Mouse (Mus musculus): ENCODE results near the gene Cul7. TPM values are rescaled to one million over a fixed set of nuclear protein-coding genes. Genes with fewer than 3 reads are reported as not detected.

The Cul7 gene
- polyA plus RNA-seq, 1 experiment from 2014 or later = 50.8 TPM

DNA sequence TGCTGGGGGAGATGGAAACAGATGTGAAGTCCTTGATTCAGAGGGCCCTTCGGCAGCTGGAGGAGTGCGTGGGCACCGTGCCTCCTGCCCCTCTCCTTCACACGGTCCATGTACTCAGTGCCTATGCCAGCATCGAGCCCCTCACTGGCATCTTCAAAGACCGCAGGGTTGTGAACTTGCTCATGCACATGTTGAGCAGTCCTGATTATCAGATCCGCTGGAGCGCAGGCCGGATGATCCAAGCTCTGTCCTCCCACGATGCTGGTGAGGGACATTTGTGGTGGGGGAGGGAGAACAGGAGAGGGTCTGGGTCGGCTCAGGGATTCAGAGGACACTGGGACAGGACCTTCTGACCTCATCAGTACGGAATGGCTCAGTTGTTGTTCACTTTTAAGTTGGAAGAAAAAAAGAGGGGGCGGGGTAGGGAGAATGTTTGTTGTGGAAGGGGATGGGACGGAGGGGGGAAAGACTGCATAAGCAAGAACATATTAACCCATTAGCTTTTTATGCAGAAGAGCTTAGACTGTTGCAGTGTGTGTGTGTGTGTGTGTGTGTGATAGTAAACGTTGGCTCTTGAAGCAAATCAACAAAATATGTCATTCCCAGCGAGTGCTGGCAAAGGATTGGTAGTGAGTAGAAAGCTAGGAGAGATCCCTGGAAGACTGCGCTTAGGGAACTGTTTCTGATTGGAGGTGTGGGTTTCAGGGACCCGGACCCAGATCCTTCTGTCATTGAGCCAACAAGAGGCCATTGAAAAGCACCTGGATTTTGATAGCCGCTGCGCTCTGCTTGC lies 1.8 kb downstream of the Cul7 start:
- Histone ChIP-seq H3K4me3 (ENCODE audit: low read length) (peak overlapping the region; percentile 79), H3K4me1 (replicated peaks; ENCODE audit: control insufficient read depth, insufficient read depth, low read length) (peaks cover 28% of the 10 kb centered on the region), H3K36me3 (ENCODE audit: control insufficient read depth, insufficient read depth, low read length) (peaks cover 35% of the 10 kb centered on the region), H3K4me2 (ENCODE audit: low read depth, low read length) (peak overlapping the region; percentile 67), H3K9ac (ENCODE audit: low read length) (peak overlapping the region; percentile 80), H3K27me3 (ENCODE audit: control insufficient read depth, insufficient read depth, low read depth, low read length) (no peaks in the 10 kb centered on the region), H3K9me3 (ENCODE audit: control insufficient read depth, low read length) (0 out of 2 replicates have a peak, but pooled peaks cover 3% of the 10 kb centered on the region), H3K27ac (ENCODE audit: low read length) (0 out of 2 replicates have a peak overlapping the region, but pooled peaks have one; percentile 97)
- 59% methylated on average over 20 of the region's 20 CpGs for WGBS
- no peak for ATAC-seq (ENCODE audit: low read depth)

DNA sequence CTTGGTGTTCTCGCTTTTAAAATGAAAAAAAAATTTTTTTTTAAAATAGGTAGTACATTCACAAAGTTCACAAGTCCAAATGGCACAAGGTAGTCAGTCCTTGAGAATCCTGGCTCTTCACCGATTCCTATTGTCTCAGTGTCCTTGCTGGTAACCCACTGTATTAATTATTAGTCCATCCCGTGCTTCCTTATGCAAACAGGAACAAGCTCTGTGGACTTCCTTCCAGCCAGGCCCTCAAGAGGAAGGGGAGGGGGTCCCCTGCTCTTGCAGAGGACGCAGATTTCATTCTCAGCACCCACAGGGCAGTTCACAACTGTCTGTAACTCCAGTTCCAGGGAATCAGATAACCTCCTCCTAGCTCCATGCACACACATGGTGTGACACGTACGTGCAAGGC lies 5.9 kb downstream of the Cul7 start:
- Histone ChIP-seq H3K4me2 (ENCODE audit: low read depth, low read length) (no peak overlapping the region), H3K4me1 (replicated peaks; ENCODE audit: control insufficient read depth, insufficient read depth, low read length) (peaks cover 18% of the 10 kb centered on the region), H3K27me3 (ENCODE audit: control insufficient read depth, insufficient read depth, low read depth, low read length) (no peaks in the 10 kb centered on the region), H3K4me3 (ENCODE audit: low read length) (no peak overlapping the region), H3K9me3 (ENCODE audit: control insufficient read depth, low read length) (0 out of 2 replicates have a peak, but pooled peaks cover 3% of the 10 kb centered on the region), H3K27ac (ENCODE audit: low read length) (no peak overlapping the region), H3K36me3 (ENCODE audit: control insufficient read depth, insufficient read depth, low read length) (peaks cover 65% of the 10 kb centered on the region), H3K9ac (ENCODE audit: low read length) (no peak overlapping the region)
- 61% methylated on average over 6 of the region's 6 CpGs for WGBS
- no peak for ATAC-seq (ENCODE audit: low read depth)

DNA sequence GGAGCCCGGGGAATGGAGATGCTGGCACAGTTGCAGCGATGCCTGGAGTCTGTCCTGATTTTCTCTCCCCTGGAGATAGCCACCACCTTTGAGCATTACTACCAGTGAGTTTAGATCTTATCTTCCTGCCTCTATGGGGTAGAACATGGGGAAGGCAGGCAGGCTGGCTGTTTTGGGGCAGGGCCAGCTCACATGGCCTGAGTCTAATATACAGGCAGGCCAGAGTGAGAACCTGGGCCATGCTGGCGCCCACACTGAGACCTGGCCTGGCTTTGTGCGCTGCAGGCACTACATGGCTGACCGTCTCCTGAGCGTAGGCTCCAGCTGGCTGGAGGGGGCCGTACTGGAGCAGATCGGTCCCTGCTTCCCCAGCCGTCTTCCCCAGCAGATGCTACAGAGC lies 11.2 kb downstream of the Cul7 start:
- H3K9me3 ChIP-seq (ENCODE audit: control insufficient read depth, low read length) = no peaks in the 10 kb centered on the region
- H3K36me3 ChIP-seq (ENCODE audit: control insufficient read depth, insufficient read depth, low read length) = peaks cover 70% of the 10 kb centered on the region
- no peak overlapping the region for H3K27ac ChIP-seq (ENCODE audit: low read length)
- no peaks in the 10 kb centered on the region for H3K27me3 ChIP-seq (ENCODE audit: control insufficient read depth, insufficient read depth, low read depth, low read length)
- WGBS = 94% methylated on average over 9 of the region's 9 CpGs
- H3K4me2 ChIP-seq (ENCODE audit: low read depth, low read length) = no peak overlapping the region
- H3K9ac ChIP-seq (ENCODE audit: low read length) = no peak overlapping the region
- no peaks in the 10 kb centered on the region for H3K4me1 ChIP-seq (replicated peaks; ENCODE audit: control insufficient read depth, insufficient read depth, low read length)
- no peak for ATAC-seq (ENCODE audit: low read depth)
- no peak overlapping the region for H3K4me3 ChIP-seq (ENCODE audit: low read length)

DNA sequence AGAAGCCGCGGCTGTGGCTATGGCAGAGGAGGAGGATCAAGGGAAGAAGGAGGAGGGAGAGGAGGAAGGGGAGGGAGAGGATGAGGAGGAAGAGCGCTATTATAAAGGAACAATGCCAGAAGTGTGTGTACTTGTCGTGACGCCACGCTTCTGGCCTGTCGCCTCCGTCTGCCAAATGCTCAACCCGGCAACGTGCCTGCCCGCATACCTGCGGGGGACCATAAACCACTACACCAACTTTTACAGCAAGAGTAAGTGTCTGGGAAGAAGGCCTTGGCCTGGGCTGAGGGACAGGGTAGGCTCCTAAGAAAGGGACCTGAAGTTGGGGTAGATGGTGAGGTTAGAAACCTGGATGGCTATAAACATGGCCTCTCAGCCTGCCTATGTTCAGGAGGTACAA lies 11.8 kb downstream of the Cul7 start:
- Histone ChIP-seq H3K9ac (ENCODE audit: low read length) (no peak overlapping the region), H3K27me3 (ENCODE audit: control insufficient read depth, insufficient read depth, low read depth, low read length) (no peaks in the 10 kb centered on the region), H3K4me1 (replicated peaks; ENCODE audit: control insufficient read depth, insufficient read depth, low read length) (no peaks in the 10 kb centered on the region), H3K9me3 (ENCODE audit: control insufficient read depth, low read length) (no peaks in the 10 kb centered on the region), H3K4me3 (ENCODE audit: low read length) (no peak overlapping the region), H3K36me3 (ENCODE audit: control insufficient read depth, insufficient read depth, low read length) (peaks cover 67% of the 10 kb centered on the region), H3K27ac (ENCODE audit: low read length) (no peak overlapping the region), H3K4me2 (ENCODE audit: low read depth, low read length) (no peak overlapping the region)
- 86% methylated on average over 12 of the region's 12 CpGs for WGBS
- ATAC-seq (ENCODE audit: low read depth) = no peak

DNA sequence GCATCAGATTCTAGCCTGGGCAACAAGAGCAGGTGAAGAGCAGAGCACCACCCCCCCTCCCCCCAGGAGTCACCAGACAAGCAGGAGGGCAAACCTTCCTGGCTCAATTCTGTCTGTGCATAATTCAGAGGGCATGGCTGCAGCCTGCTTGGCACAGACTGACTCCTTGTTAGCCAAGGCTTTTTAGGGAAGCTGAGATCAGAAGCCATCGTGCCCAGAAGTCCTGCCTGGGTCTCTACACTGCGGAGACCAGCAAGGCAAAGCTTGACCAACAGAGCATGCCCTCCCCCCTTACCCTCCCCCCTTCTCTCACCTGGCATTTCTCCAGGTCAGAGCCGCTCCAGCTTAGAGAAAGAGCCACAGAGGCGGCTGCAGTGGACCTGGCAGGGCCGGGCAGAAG lies 12.6 kb downstream of the Cul7 start:
- Histone ChIP-seq H3K36me3 (ENCODE audit: control insufficient read depth, insufficient read depth, low read length) (peaks cover 62% of the 10 kb centered on the region), H3K4me2 (ENCODE audit: low read depth, low read length) (no peak overlapping the region), H3K4me1 (replicated peaks; ENCODE audit: control insufficient read depth, insufficient read depth, low read length) (no peaks in the 10 kb centered on the region), H3K9ac (ENCODE audit: low read length) (no peak overlapping the region), H3K27me3 (ENCODE audit: control insufficient read depth, insufficient read depth, low read depth, low read length) (no peaks in the 10 kb centered on the region), H3K4me3 (ENCODE audit: low read length) (no peak overlapping the region), H3K9me3 (ENCODE audit: control insufficient read depth, low read length) (no peaks in the 10 kb centered on the region), H3K27ac (ENCODE audit: low read length) (no peak overlapping the region)
- WGBS = 76% methylated on average over 5 of the region's 5 CpGs
- no peak for ATAC-seq (ENCODE audit: low read depth)

DNA sequence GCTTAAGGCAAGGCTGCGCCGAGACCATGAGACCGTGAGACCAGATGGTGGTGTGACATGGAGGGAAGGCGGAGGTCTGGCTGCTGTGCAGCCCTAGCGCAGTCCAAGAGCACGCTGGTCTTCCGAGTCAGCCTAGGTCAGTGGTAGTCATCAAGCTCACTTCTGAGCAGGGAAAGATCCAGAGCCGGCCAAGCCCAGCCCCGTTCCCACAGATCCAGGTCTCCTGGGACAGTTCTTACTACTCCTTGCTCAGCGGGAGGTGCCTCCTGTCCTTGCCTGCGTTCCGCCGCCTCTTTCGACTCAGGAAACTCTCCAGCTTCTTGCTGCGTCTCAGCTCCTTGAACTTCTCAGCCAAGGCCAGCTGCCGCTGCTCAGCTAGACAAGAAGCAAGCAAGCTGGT lies 17.6 kb downstream of the Cul7 start:
- Histone ChIP-seq H3K4me3 (ENCODE audit: low read length) (no peak overlapping the region), H3K9ac (ENCODE audit: low read length) (no peak overlapping the region), H3K27me3 (ENCODE audit: control insufficient read depth, insufficient read depth, low read depth, low read length) (no peaks in the 10 kb centered on the region), H3K27ac (ENCODE audit: low read length) (no peak overlapping the region), H3K4me1 (replicated peaks; ENCODE audit: control insufficient read depth, insufficient read depth, low read length) (no peaks in the 10 kb centered on the region), H3K9me3 (ENCODE audit: control insufficient read depth, low read length) (no peaks in the 10 kb centered on the region), H3K4me2 (ENCODE audit: low read depth, low read length) (no peak overlapping the region), H3K36me3 (ENCODE audit: control insufficient read depth, insufficient read depth, low read length) (peaks cover 38% of the 10 kb centered on the region)
- 88% methylated on average over 16 of the region's 16 CpGs for WGBS
- no peak for ATAC-seq (ENCODE audit: low read depth)

DNA sequence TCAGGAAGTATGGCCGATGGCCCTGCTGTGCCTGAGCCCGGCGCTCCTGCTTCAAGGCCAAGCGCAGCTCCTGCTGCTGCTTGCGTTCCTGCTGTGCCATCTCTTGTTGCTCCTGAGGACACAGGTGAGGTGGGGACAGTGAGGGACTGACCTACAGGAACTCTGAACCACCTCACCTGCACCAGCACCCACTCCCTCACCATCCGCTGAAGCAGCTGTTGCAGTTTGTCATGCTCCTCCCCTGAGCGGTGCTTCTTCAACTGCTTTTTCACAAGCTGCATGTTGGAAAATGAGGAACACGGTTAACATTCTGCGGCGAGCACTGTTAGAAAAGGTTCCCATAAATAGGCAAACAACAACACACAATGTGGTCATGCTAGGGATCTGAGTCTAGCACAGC lies 19.8 kb downstream of the Cul7 start:
- Histone ChIP-seq H3K27me3 (ENCODE audit: control insufficient read depth, insufficient read depth, low read depth, low read length) (no peaks in the 10 kb centered on the region), H3K4me3 (ENCODE audit: low read length) (no peak overlapping the region), H3K4me1 (replicated peaks; ENCODE audit: control insufficient read depth, insufficient read depth, low read length) (peaks cover 10% of the 10 kb centered on the region), H3K9me3 (ENCODE audit: control insufficient read depth, low read length) (no peaks in the 10 kb centered on the region), H3K27ac (ENCODE audit: low read length) (no peak overlapping the region), H3K9ac (ENCODE audit: low read length) (no peak overlapping the region), H3K36me3 (ENCODE audit: control insufficient read depth, insufficient read depth, low read length) (peaks cover 22% of the 10 kb centered on the region), H3K4me2 (ENCODE audit: low read depth, low read length) (no peak overlapping the region)
- WGBS = 94% methylated on average over 10 of the region's 10 CpGs
- no peak for ATAC-seq (ENCODE audit: low read depth)

DNA sequence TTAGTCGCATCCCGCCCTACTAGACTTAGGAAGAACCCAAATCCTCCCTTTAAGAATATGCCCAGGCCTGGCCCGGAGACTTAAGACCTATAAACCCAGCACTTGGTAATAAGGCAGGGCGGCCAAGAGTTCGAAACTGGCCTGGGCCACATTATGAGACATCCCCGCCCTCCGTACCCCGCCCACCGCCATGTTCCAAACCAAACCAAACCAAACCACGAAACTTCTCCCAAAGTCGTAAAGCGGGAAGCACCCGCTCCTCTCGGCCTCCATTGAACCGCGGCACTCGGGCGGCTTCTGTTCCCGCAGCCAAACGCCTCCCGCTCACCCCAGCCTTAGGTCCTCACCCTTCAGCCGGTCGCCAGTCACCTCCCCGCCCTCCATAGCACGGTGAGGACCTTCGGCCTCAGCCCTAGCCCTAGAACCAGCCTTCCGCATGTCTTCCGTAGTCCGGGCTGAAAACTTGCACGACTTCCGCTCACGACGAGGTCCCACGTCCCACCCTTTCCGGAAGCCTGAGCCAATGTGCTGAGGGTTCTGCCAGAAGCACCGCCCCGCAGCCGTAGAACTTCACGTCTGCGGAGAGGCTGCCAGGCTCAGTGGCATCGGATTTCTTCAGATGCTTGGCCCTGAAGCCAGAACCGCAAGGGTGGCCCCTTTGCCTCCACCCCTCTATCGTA lies 23.9 kb downstream of the Cul7 start, which contains the start of gene Rrp36:
Gene Rrp36, minus strand, starts transcription at position 503 of the 680 bp plus-strand sequence.
- Histone ChIP-seq H3K4me1 (replicated peaks; ENCODE audit: control insufficient read depth, insufficient read depth, low read length) (peaks cover 17% of the 10 kb centered on the region), H3K36me3 (ENCODE audit: control insufficient read depth, insufficient read depth, low read length) (peaks cover 29% of the 10 kb centered on the region), H3K9me3 (ENCODE audit: control insufficient read depth, low read length) (no peaks in the 10 kb centered on the region), H3K4me2 (ENCODE audit: low read depth, low read length) (peak within 1 kb of the TSS; percentile 86), H3K27ac (ENCODE audit: low read length) (peak within 1 kb of the TSS; percentile 86), H3K4me3 (ENCODE audit: low read length) (peak within 1 kb of the TSS; percentile 81), H3K9ac (ENCODE audit: low read length) (peak within 1 kb of the TSS; percentile 76), H3K27me3 (ENCODE audit: control insufficient read depth, insufficient read depth, low read depth, low read length) (no peaks in the 10 kb centered on the region)
- ATAC-seq (ENCODE audit: low read depth) = peak; percentile 95
- WGBS = under 1% methylated on average over 43 of the region's 43 CpGs

DNA sequence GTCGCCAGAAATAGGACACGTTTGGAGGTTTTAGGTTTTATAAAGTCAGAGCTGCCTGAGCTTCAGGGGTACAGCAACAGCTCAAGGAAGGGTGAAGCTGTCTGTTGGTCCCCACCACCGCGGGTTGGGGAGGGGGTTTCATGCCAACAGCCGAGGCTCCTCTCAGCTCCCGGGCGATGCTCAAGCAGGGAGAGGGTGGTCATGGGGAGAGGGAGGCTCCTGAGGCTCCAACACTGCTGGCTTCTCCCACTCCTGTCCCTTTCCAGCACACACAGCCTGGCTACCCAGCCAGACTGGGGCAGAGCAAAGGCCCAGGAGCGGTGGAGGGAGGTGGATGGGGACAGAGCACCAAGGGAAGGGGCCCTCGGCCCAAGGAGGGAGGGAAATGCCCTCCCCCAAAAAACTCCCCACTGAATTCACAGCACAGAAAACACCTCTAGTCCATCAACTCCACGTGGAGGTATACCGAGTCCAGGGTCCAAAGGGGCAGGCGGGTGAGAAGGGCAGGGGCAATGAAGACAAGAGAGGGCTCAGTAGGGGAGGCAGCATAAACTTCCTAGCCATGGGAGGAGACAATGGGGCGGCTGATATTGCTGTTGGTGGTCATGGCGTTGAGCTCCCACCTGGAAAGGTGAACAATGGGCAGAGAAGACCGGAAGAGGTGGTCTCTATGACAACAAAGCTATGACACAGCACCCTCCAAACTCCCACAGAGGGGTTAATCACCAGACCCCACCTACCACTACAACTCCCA lies 24.6 kb downstream of the Cul7 start:
- Histone ChIP-seq H3K9me3 (ENCODE audit: control insufficient read depth, low read length) (no peaks in the 10 kb centered on the region), H3K4me1 (replicated peaks; ENCODE audit: control insufficient read depth, insufficient read depth, low read length) (peaks cover 24% of the 10 kb centered on the region), H3K4me2 (ENCODE audit: low read depth, low read length) (peak overlapping the region; percentile 86), H3K27ac (ENCODE audit: low read length) (peak overlapping the region; percentile 86), H3K27me3 (ENCODE audit: control insufficient read depth, insufficient read depth, low read depth, low read length) (no peaks in the 10 kb centered on the region), H3K4me3 (ENCODE audit: low read length) (peak overlapping the region; percentile 81), H3K9ac (ENCODE audit: low read length) (peak overlapping the region; percentile 60), H3K36me3 (ENCODE audit: control insufficient read depth, insufficient read depth, low read length) (peaks cover 23% of the 10 kb centered on the region)
- no peak; the same call in 1 of the 2 replicates for ATAC-seq (ENCODE audit: low read depth)
- WGBS = 20% methylated on average over 15 of the region's 15 CpGs

All from lung, embryonic 16.5 days (tissue).